Mouse (Mus musculus): Measurements from ENCODE around the gene Btbd9.

- TF ChIP-seq POLR2A (IDR thresholded peaks at IDR 0.05; ENCODE audit: extremely low read depth, insufficient read depth, low read length) (no peak), CTCF (IDR thresholded peaks at IDR 0.05; ENCODE audit: extremely low read depth, insufficient read depth, low read length) (no peak)
These were observed 331.5 kb downstream of the Btbd9 start for GRCm38 (mm10) chr17:30244651-30245307.
